Comparison of ENCODE assay signal across 9 mouse cellular contexts in the genomic region with DNA sequence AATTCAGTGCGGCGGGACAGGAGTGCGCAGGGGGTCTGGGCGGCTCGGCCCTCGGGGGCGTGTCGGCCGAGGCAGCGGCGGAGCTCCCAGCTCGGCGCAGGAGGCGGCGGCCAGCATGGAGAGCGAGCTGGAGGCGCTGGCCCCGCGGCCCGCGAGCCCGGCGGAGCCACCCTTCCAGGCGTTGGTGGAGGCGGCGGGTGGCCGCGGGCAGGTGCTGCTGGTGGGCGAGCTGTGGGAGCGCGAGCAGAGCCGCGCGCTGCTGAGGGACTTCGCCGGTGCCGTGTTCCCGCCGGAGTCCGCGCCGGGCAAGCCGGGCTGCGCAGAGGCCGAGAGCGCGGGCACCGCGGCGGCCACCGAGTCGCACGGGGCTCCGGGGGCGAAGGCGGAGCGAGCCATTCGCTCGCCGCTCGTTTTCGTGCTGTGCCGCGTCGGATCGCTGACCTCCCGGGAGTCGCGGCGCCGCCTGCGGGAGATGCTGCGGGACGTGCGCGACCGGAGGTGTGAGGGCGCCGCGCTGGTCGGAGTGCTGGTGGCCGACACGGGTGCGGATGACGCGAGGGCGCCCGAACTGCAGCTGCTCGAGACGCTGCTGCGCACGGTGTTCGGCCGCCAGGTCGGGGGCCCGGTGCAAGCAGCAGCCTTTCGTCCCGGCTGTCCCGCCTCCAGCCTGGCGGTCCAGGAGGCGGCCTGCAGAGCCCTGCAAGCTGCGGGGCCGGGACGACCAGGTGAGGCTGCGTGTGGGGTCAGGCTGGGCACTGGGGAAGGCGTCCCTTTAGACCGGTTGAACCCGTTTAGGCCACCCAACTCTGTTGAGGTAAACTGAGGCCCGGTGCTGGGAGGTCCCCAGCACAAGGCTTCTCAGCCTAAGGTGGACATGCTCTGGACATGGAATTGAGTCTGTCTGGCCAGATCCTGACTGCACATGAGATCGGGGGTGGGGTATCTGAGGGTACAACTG. TPM values are rescaled to one million over a fixed set of nuclear protein-coding genes. Genes with fewer than 3 reads are reported as not detected.
DNase-seq lines count a peak whose midpoint lies in the region; ATAC-seq and TF ChIP-seq lines count a peak whose summit lies in the region.
"Had no signal": no experiment of that assay in that cellular context is flagged by ENCODE, and none has a peak within 500 bp of the region (broad histone marks: within the 10 kb centered on the region; RNA-seq: fewer than 3 reads in every experiment).

Gene 2810459M11Rik (plus strand): TSS at position 16 of the 958 bp plus-strand sequence.

- peak; percentile 9 for DNase-seq in gastrocnemius, adult 18-20 months (ENCODE audit: low spot score)
- no peak for DNase-seq in gastrocnemius, postnatal 36 days
- DNase-seq in embryonic facial prominence, embryonic 11.5 days (ENCODE audit: low spot score), result peak; percentile 56
- peak; percentile 74 for DNase-seq in midbrain, embryonic 14.5 days
- peak; percentile 12 for DNase-seq in thymus, postnatal 25 days

- no peak for TF ChIP-seq CTCF in ES-Bruce4 (IDR thresholded peaks at IDR 0.05; ENCODE audit: low read depth, low read length)

- peak within 1 kb of the TSS; percentile 45; the same call in 1 of the 2 replicates for H3K9ac ChIP-seq in ES-Bruce4 (ENCODE audit: low read depth, poor library complexity, severe bottlenecking)
- H3K9ac ChIP-seq in embryonic facial prominence, embryonic 11.5 days (replicated peaks; ENCODE audit: low read length), result peak within 1 kb of the TSS; percentile 53
- peak within 1 kb of the TSS; percentile 73 for H3K9ac ChIP-seq in hindbrain, embryonic 12.5 days
- peak within 1 kb of the TSS; percentile 60 for H3K9ac ChIP-seq in limb, embryonic 12.5 days (replicated peaks)
- H3K9ac ChIP-seq in midbrain, embryonic 14.5 days (replicated peaks; ENCODE audit: low read length), result peak within 1 kb of the TSS; percentile 60

- WGBS in embryonic facial prominence, embryonic 11.5 days, result under 1% methylated on average over 106 of the region's 110 CpGs
- WGBS in hindbrain, embryonic 12.5 days, result 1% methylated on average over 110 of the region's 110 CpGs
- under 1% methylated on average over 104 of the region's 110 CpGs for WGBS in limb, embryonic 12.5 days
- WGBS in midbrain, embryonic 14.5 days, result under 1% methylated on average over 107 of the region's 110 CpGs

- ATAC-seq in embryonic facial prominence, embryonic 11.5 days (replicated peaks; ENCODE audit: insufficient number of reproducible peaks, low FRiP score, low TSS enrichment, low read depth), result peak; percentile 64
- peak; percentile 86 for ATAC-seq in hindbrain, embryonic 12.5 days (ENCODE audit: low FRiP score)
- peak; percentile 57; the same call in 1 of the 2 replicates for ATAC-seq in limb, embryonic 12.5 days (ENCODE audit: insufficient number of reproducible peaks, insufficient read depth, low FRiP score, low TSS enrichment, low read depth)
- ATAC-seq in midbrain, embryonic 14.5 days (ENCODE audit: low FRiP score, low TSS enrichment), result peak; percentile 76

- H3K27ac ChIP-seq in ES-Bruce4 (ENCODE audit: insufficient read depth, low read length), result no peak within 1 kb of the TSS
- no peak within 1 kb of the TSS for H3K27ac ChIP-seq in embryonic facial prominence, embryonic 11.5 days (replicated peaks; ENCODE audit: low read depth, low read length)
- H3K27ac ChIP-seq in hindbrain, embryonic 12.5 days, result no peak within 1 kb of the TSS
- H3K27ac ChIP-seq in limb, embryonic 12.5 days, result no peak within 1 kb of the TSS
- H3K27ac ChIP-seq in midbrain, embryonic 14.5 days (replicated peaks; ENCODE audit: low read depth, low read length), result 0 out of 2 replicates have a peak within 1 kb of the TSS, but pooled peaks have one; percentile 10

- H3K36me3 ChIP-seq in ES-Bruce4 (ENCODE audit: control insufficient read depth, insufficient read depth, low read length, poor library complexity, severe bottlenecking), result no peaks in the 10 kb centered on the region
- no peaks in the 10 kb centered on the region for H3K36me3 ChIP-seq in embryonic facial prominence, embryonic 11.5 days (replicated peaks; ENCODE audit: control insufficient read depth, insufficient read depth, low read depth, low read length)
- H3K36me3 ChIP-seq in hindbrain, embryonic 12.5 days, result no peaks in the 10 kb centered on the region
- H3K36me3 ChIP-seq in limb, embryonic 12.5 days, result no peaks in the 10 kb centered on the region
- no peaks in the 10 kb centered on the region for H3K36me3 ChIP-seq in midbrain, embryonic 14.5 days (ENCODE audit: control insufficient read depth, insufficient read depth, low read length)

- H3K4me3 ChIP-seq in ES-Bruce4 (ENCODE audit: low read depth, low read length), result peak within 1 kb of the TSS; percentile 19
- H3K4me3 ChIP-seq in embryonic facial prominence, embryonic 11.5 days (ENCODE audit: low read depth, low read length), result peak within 1 kb of the TSS; percentile 58
- H3K4me3 ChIP-seq in hindbrain, embryonic 12.5 days, result peak within 1 kb of the TSS; percentile 61
- H3K4me3 ChIP-seq in limb, embryonic 12.5 days (replicated peaks), result peak within 1 kb of the TSS; percentile 63
- peak within 1 kb of the TSS; percentile 59 for H3K4me3 ChIP-seq in midbrain, embryonic 14.5 days (replicated peaks; ENCODE audit: low read depth, low read length)

- no peak for TF ChIP-seq POLR2A in ES-Bruce4 (IDR thresholded peaks at IDR 0.05; ENCODE audit: insufficient read depth, low read length)

- H3K9me3 ChIP-seq in ES-Bruce4 (replicated peaks; ENCODE audit: control insufficient read depth, insufficient read depth, low read length, poor library complexity, severe bottlenecking), result peaks cover 4% of the 10 kb centered on the region; the same call in 1 of the 2 replicates
- 0 out of 2 replicates have a peak, but pooled peaks cover 2% of the 10 kb centered on the region for H3K9me3 ChIP-seq in embryonic facial prominence, embryonic 11.5 days (replicated peaks; ENCODE audit: control insufficient read depth, low read length)
- H3K9me3 ChIP-seq in hindbrain, embryonic 12.5 days (replicated peaks), result peaks cover 12% of the 10 kb centered on the region; the same call in 1 of the 2 replicates
- H3K9me3 ChIP-seq in limb, embryonic 12.5 days, result peaks cover 13% of the 10 kb centered on the region
- H3K9me3 ChIP-seq in midbrain, embryonic 14.5 days (ENCODE audit: control insufficient read depth, low read length), result 0 out of 2 replicates have a peak, but pooled peaks cover 3% of the 10 kb centered on the region

- H3K4me2 ChIP-seq in embryonic facial prominence, embryonic 11.5 days (ENCODE audit: low read depth, low read length), result peak within 1 kb of the TSS; percentile 98
- peak within 1 kb of the TSS; percentile 98 for H3K4me2 ChIP-seq in hindbrain, embryonic 12.5 days (replicated peaks)
- peak within 1 kb of the TSS; percentile 98 for H3K4me2 ChIP-seq in limb, embryonic 12.5 days
- peak within 1 kb of the TSS; percentile 89 for H3K4me2 ChIP-seq in midbrain, embryonic 14.5 days (ENCODE audit: low read length)

- no peaks in the 10 kb centered on the region for H3K4me1 ChIP-seq in ES-Bruce4 (ENCODE audit: control insufficient read depth, insufficient read depth, low read length)
- peaks cover 3% of the 10 kb centered on the region for H3K4me1 ChIP-seq in embryonic facial prominence, embryonic 11.5 days (ENCODE audit: control insufficient read depth, insufficient read depth, low read length)
- H3K4me1 ChIP-seq in hindbrain, embryonic 12.5 days, result peaks cover 11% of the 10 kb centered on the region
- peaks cover 7% of the 10 kb centered on the region; the same call in 1 of the 2 replicates for H3K4me1 ChIP-seq in limb, embryonic 12.5 days (replicated peaks)
- H3K4me1 ChIP-seq in midbrain, embryonic 14.5 days (ENCODE audit: control insufficient read depth, insufficient read depth, low read length), result peaks cover 4% of the 10 kb centered on the region; the same call in 1 of the 2 replicates

- no peak for TF ChIP-seq EP300 in ES-Bruce4 (IDR thresholded peaks at IDR 0.05; ENCODE audit: insufficient read depth, low read depth, low read length)

- intact Hi-C loops in gastrocnemius, postnatal 36 days (cut with DNase I), result no loop called here

- H3K27me3 ChIP-seq in ES-Bruce4 (ENCODE audit: control insufficient read depth, insufficient read depth, low read length, poor library complexity, severe bottlenecking), result peaks cover 16% of the 10 kb centered on the region
- H3K27me3 ChIP-seq in embryonic facial prominence, embryonic 11.5 days (ENCODE audit: control insufficient read depth, insufficient read depth, low read length), result peaks cover 35% of the 10 kb centered on the region
- H3K27me3 ChIP-seq in hindbrain, embryonic 12.5 days, result peaks cover 62% of the 10 kb centered on the region
- H3K27me3 ChIP-seq in limb, embryonic 12.5 days, result peaks cover 65% of the 10 kb centered on the region
- peaks cover 33% of the 10 kb centered on the region for H3K27me3 ChIP-seq in midbrain, embryonic 14.5 days (ENCODE audit: control insufficient read depth, insufficient read depth, low read length)

RNA-seq across cellular contexts. Expression of gene 2810459M11Rik, which starts in this region (rescaled TPM):
- total RNA-seq in gastrocnemius, adult 18-20 months (2021), result not detected
- total RNA-seq in gastrocnemius, postnatal 36 days (2021), result not detected
- polyA plus RNA-seq in ES-Bruce4 (2011; ENCODE audit: insufficient read depth, insufficient read length, low read depth, missing spikeins), result 0.42 TPM in 1 of 2 replicates, not detected in the other
- 0.25 and 0.40 TPM in 2 replicates for polyA plus RNA-seq in embryonic facial prominence, embryonic 11.5 days (2014; fragmentation: Nextera tagmentation; extraction: Ambion mirVana)
- 0.39 and 1.5 TPM in 2 replicates for polyA plus RNA-seq in hindbrain, embryonic 12.5 days (2016; fragmentation: Nextera tagmentation; extraction: Ambion mirVana)
- polyA plus RNA-seq in limb, embryonic 12.5 days (2016; fragmentation: Nextera tagmentation; extraction: Ambion mirVana), result 0.12 and 0.35 TPM in 2 replicates
- 7.0 and 7.3 TPM in 2 replicates for polyA plus RNA-seq in midbrain, embryonic 14.5 days (2014; fragmentation: Nextera tagmentation; extraction: Ambion mirVana)
- total RNA-seq: MEL had no signal

Comparison
In these comparisons a context has a peak if more than half of its experiments do, and no peak if none do; other contexts are left out.
1. Peak in DNase-seq in gastrocnemius, adult 18-20 months; RNA of the gene not detected or under 1 TPM.
2. Peak in DNase-seq, ATAC-seq, H3K4me3 ChIP-seq, H3K9ac ChIP-seq and H3K4me2 ChIP-seq in embryonic facial prominence, embryonic 11.5 days; RNA of the gene not detected or under 1 TPM.
3. Peak in ATAC-seq, H3K4me3 ChIP-seq, H3K9ac ChIP-seq and H3K4me2 ChIP-seq in limb, embryonic 12.5 days; RNA of the gene not detected or under 1 TPM.
4. DNase-seq: peak in midbrain, embryonic 14.5 days (single experiment) and thymus, postnatal 25 days (single experiment); none in gastrocnemius, postnatal 36 days (0 of 2).
5. Peak in every context shown above with its lines, with median percentiles within 50 percentile points of each other: H3K4me3 ChIP-seq, H3K9ac ChIP-seq, ATAC-seq and H3K4me2 ChIP-seq.